Mouse (Mus musculus) heart, embryonic 11.5 days (tissue): ENCODE data around the gene Gm20696. TPM values are rescaled to one million over a fixed set of nuclear protein-coding genes. Genes with fewer than 3 reads are reported as not detected.

Experiments used
- ATAC-seq: fragments of 200-750 bp; cut with Nextera tagmentation; replicated peaks from 2 replicates; pipeline ENCODE4 v1.8.0; 2017; ENCODE audit warnings: moderate library complexity; ENCODE audit not compliant: insufficient number of reproducible peaks, low FRiP score, low TSS enrichment
- H3K27ac ChIP-seq: fragments of 300-500 bp; sonication (generic); 2 replicates; pipeline ENCODE4 v1.5.1; 2014; ENCODE audit warnings: mild to moderate bottlenecking, low read depth, low read length
- H3K27me3 ChIP-seq: fragments of 300-500 bp; sonication (generic); 2 replicates; pipeline ENCODE4 v1.6.1; 2014; ENCODE audit warnings: mild to moderate bottlenecking, low read length, mixed read lengths; ENCODE audit not compliant: control insufficient read depth, insufficient read depth
- H3K36me3 ChIP-seq: fragments of 300-500 bp; sonication (generic); 2 replicates; pipeline ENCODE4 v1.6.1; 2014; ENCODE audit warnings: mild to moderate bottlenecking, low read length, moderate library complexity, mixed read lengths; ENCODE audit not compliant: control insufficient read depth, insufficient read depth
- H3K4me1 ChIP-seq: fragments of 300-500 bp; sonication (generic); 2 replicates; pipeline ENCODE4 v1.6.1; 2014; ENCODE audit warnings: low read length; ENCODE audit not compliant: control insufficient read depth, insufficient read depth
- H3K4me2 ChIP-seq: fragments of 300-500 bp; sonication (generic); 2 replicates; pipeline ENCODE4 v1.6.1; 2014; ENCODE audit warnings: mild to moderate bottlenecking, moderate library complexity
- H3K4me3 ChIP-seq: fragments of 300-500 bp; sonication (generic); 2 replicates; pipeline ENCODE4 v1.5.1; 2014; ENCODE audit warnings: low read depth, low read length
- H3K9ac ChIP-seq: fragments of 300-500 bp; sonication (generic); 2 replicates; pipeline ENCODE4 v1.6.1; 2014; ENCODE audit warnings: mild to moderate bottlenecking, low read depth, low read length, moderate library complexity
- H3K9me3 ChIP-seq: fragments of 300-500 bp; sonication (generic); replicated peaks from 2 replicates; pipeline ENCODE4 v1.6.1; 2016; ENCODE audit warnings: low read length; ENCODE audit not compliant: control insufficient read depth
- WGBS: fragments of 180-500 bp; shearing (Covaris S2); extraction: QIAGEN DNeasy Blood & Tissue Kit; methylation state at CpG from one replicate; pipeline ENCODE4 v1.1.7; 2014; ENCODE audit not compliant: insufficient replicate concordance; 5-methylcytosine and 5-hydroxymethylcytosine counted together
- polyA plus RNA-seq: library from polyadenylated mRNA; unstranded; fragments of >200 nt; fragmentation: Nextera tagmentation; extraction: Ambion mirVana; gene quantifications from 2 replicates; pipeline ENCODE4 v1.2.1, GENCODE M21; 2014

The Gm20696 gene
- polyA plus RNA-seq, 1 experiment from 2014 or later, result 4.0 TPM

DNA sequence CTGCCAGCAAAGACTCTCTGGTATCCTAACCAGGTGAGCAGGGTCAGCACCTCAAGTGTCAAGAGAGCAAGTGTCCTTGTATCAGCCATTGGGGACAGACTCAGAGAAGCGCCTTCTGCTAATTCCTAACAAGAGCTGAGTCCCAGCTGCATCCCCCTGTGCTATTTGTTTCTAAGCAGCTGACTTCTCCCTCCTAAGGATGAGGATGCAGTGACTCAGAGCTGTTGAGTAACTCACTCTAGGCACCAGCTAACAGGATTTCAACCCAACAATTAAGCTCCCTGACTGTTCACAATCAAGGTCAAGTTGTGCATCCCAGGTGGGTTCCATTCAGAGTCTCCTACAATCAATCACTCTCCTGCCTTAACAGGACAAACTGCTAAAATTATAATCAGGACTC, 49.2 kb downstream of the Gm20696 start:
- no peak for ATAC-seq
- H3K9ac ChIP-seq, result no peak overlapping the region
- no peak overlapping the region for H3K4me3 ChIP-seq
- H3K27me3 ChIP-seq, result no peaks in the 10 kb centered on the region
- no peak overlapping the region for H3K27ac ChIP-seq
- WGBS, result 79% methylated on average over 1 of the region's 1 CpGs
- H3K4me1 ChIP-seq, result peaks cover 11% of the 10 kb centered on the region
- no peak overlapping the region for H3K4me2 ChIP-seq
- no peaks in the 10 kb centered on the region for H3K36me3 ChIP-seq
- H3K9me3 ChIP-seq, result no peaks in the 10 kb centered on the region

- WGBS, result 41% methylated on average over 10 of the region's 10 CpGs
- peaks cover 11% of the 10 kb centered on the region for H3K4me1 ChIP-seq
- no peak for ATAC-seq
Observed at GRCm38 (mm10) chr6:99615272-99615751, 51.3 kb downstream of the Gm20696 start.

DNA sequence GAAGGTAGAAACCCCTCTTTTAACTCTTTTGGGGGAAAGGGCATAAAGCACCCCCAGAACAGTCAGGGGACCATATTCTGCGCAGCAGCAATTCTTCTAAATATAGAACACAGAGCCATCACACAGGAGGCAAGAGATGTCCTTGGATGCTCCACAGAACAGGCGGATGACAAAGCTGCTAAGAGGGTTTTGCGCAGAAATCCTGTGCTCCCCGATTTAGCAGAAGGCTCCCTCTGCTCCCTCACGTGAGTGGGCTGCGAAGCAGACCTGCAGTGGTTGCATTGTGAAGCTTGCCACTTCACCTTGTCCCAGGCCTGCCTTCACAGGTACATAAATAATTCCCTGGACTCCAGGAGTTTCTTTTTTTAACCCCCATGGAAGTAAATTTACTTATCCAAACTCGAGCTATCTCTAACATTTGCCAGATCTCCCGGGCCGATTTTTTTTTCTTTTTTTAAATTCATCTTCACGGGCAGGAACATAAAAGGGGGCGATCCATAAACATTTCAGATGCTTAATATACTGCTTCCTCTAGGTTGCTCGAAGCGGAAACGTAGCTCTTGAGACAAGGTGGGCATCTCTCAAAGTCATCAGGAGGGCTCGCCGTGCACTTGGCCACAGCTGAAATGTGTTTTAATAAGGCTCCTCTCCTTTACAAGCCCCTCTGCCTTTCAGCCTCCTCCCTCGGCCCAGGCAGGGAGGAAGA, 51.9 kb downstream of the Gm20696 start:
- Histone ChIP-seq H3K27me3 (no peaks in the 10 kb centered on the region), H3K9ac (no peak overlapping the region), H3K4me3 (no peak overlapping the region), H3K9me3 (no peaks in the 10 kb centered on the region), H3K4me1 (peaks cover 11% of the 10 kb centered on the region), H3K27ac (no peak overlapping the region), H3K36me3 (no peaks in the 10 kb centered on the region), H3K4me2 (no peak overlapping the region; the same call in 1 of the 2 replicates)
- no peak for ATAC-seq
- 60% methylated on average over 17 of the region's 17 CpGs for WGBS

More at GRCm38 (mm10) chr6:99615272-99615751, 51.3 kb downstream of the Gm20696 start:
- no peaks in the 10 kb centered on the region for H3K27me3 ChIP-seq
- no peak overlapping the region for H3K9ac ChIP-seq
- no peak overlapping the region for H3K4me3 ChIP-seq
- no peaks in the 10 kb centered on the region for H3K9me3 ChIP-seq
- no peak overlapping the region; the same call in 1 of the 2 replicates for H3K4me2 ChIP-seq
- H3K27ac ChIP-seq, result no peak overlapping the region
- no peaks in the 10 kb centered on the region for H3K36me3 ChIP-seq

DNA sequence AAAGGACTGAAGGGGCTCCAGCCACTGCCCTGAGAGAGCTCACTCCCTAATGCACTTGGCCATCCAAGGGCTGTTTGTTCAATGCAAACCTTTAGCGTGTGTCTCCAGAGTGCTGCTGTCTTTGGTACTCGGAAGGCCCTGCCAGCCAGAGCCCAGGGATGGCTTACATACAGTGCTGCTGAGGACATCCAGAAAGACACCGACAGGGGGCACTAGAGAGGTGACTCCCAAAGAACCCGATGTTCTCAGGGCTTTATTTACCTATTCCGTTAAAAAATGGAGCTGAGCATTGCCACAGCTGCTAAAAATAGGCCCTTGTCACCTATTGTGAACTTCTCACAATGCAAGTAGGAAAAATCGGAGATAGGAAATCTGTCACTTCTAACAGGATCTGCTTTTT, 54.7 kb downstream of the Gm20696 start:
- WGBS, result 44% methylated on average over 6 of the region's 6 CpGs

GRCm38 (mm10) chr6:99610454-99611427, 55.9 kb downstream of the Gm20696 start:
- Histone ChIP-seq H3K4me2 (no peak overlapping the region; the same call in 1 of the 2 replicates), H3K36me3 (no peaks in the 10 kb centered on the region), H3K4me1 (peaks cover 11% of the 10 kb centered on the region), H3K27me3 (no peaks in the 10 kb centered on the region), H3K9ac (no peak overlapping the region), H3K9me3 (no peaks in the 10 kb centered on the region), H3K4me3 (no peak overlapping the region), H3K27ac (no peak overlapping the region)
- 44% methylated on average over 14 of the region's 14 CpGs for WGBS
- ATAC-seq, result no peak

More for the DNA sequence above, 54.7 kb downstream of the Gm20696 start:
- ATAC-seq, result no peak
- Histone ChIP-seq H3K27me3 (no peaks in the 10 kb centered on the region), H3K4me2 (no peak overlapping the region), H3K36me3 (no peaks in the 10 kb centered on the region), H3K4me1 (peaks cover 11% of the 10 kb centered on the region), H3K4me3 (no peak overlapping the region), H3K27ac (no peak overlapping the region), H3K9ac (no peak overlapping the region), H3K9me3 (no peaks in the 10 kb centered on the region)

- no peaks in the 10 kb centered on the region for H3K4me1 ChIP-seq
- H3K4me2 ChIP-seq, result no peak overlapping the region
- H3K9ac ChIP-seq, result no peak overlapping the region
- H3K27ac ChIP-seq, result no peak overlapping the region
- H3K36me3 ChIP-seq, result no peaks in the 10 kb centered on the region
- H3K4me3 ChIP-seq, result no peak overlapping the region
- ATAC-seq, result no peak
- WGBS, result 74% methylated on average over 7 of the region's 7 CpGs
- H3K9me3 ChIP-seq, result no peaks in the 10 kb centered on the region
- H3K27me3 ChIP-seq, result no peaks in the 10 kb centered on the region
Observed at GRCm38 (mm10) chr6:99606079-99606478, 60.5 kb downstream of the Gm20696 start.

DNA sequence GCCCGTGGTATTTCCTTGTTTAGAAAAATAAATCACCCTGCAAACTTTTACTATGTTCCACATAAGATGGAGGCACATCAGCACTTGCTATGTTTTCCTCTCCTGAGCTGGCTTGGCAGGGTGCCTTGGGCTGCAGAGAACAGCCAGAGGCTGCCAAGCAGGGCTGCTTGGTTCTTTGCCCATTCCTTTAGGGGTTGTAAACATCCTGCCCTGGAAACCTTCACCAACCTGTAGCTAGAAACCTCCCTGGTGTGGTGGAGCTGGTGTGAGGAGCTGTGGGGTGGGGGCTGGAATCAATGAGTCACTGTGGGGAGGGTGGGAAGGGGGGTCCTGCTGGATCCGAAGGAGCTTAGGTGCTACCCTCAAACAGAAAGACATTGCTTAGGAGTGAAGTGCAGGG, 61.8 kb downstream of the Gm20696 start:
- Histone ChIP-seq H3K4me1 (no peaks in the 10 kb centered on the region), H3K36me3 (no peaks in the 10 kb centered on the region), H3K27me3 (no peaks in the 10 kb centered on the region), H3K4me2 (no peak overlapping the region), H3K9me3 (no peaks in the 10 kb centered on the region), H3K9ac (no peak overlapping the region), H3K4me3 (no peak overlapping the region), H3K27ac (no peak overlapping the region)
- 57% methylated on average over 2 of the region's 2 CpGs for WGBS
- no peak for ATAC-seq

DNA sequence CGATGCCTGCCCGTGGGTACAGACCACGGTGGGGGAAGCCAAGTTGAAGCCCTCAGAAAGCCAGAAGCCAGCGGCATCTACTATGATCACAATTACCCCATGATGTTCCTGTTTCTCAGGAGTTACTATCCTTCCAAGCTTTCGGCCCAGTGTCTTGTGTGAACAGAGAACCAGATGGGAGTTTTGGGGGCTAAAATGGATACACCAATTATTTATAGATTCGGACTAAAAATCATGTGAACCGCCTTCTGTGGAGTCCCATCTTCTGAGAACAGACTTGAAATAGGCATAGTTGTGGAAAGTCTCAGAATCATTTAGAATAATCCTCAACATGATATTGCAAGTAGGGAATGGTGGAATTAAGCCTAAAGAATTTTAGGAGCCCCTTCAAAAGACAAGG, 64.2 kb downstream of the Gm20696 start:
- no peaks in the 10 kb centered on the region for H3K36me3 ChIP-seq
- H3K4me1 ChIP-seq, result no peaks in the 10 kb centered on the region
- no peak overlapping the region for H3K9ac ChIP-seq
- H3K27me3 ChIP-seq, result no peaks in the 10 kb centered on the region
- no peak for ATAC-seq
- WGBS, result 78% methylated on average over 7 of the region's 7 CpGs
- no peak overlapping the region for H3K4me3 ChIP-seq
- H3K27ac ChIP-seq, result no peak overlapping the region
- H3K9me3 ChIP-seq, result no peaks in the 10 kb centered on the region
- H3K4me2 ChIP-seq, result no peak overlapping the region
